Mouse (Mus musculus) small intestine, adult 2 months (tissue): ENCODE measurements around the gene Wsb2. TPM values are rescaled to one million over a fixed set of nuclear protein-coding genes. Genes with fewer than 3 reads are reported as not detected.
A peak's percentile ranks its signal among the peaks of the same experiment; 100 is the strongest.

ENCODE experiments used
- H3K27ac ChIP-seq: fragments of 200-500 bp; 2 replicates; pipeline ENCODE4 v1.5.1; 2012; ENCODE audit warnings: low read depth, low read length, control low read depth, inconsistent platforms; ENCODE audit not compliant: insufficient read depth
- H3K27me3 ChIP-seq: fragments of 200-500 bp; 2 replicates; pipeline ENCODE4 v1.6.1; 2012; ENCODE audit warnings: mild to moderate bottlenecking, moderate library complexity, low read length, inconsistent platforms; ENCODE audit not compliant: control insufficient read depth, insufficient read depth
- H3K36me3 ChIP-seq: fragments of 200-500 bp; 2 replicates; pipeline ENCODE4 v1.6.1; 2012; ENCODE audit warnings: mild to moderate bottlenecking, low read length, control low read depth, inconsistent platforms; ENCODE audit not compliant: control insufficient read depth, insufficient read depth
- H3K4me1 ChIP-seq: fragments of 200-500 bp; 2 replicates; pipeline ENCODE4 v1.6.1; 2012; ENCODE audit warnings: low read length, inconsistent platforms, mixed read lengths; ENCODE audit not compliant: control insufficient read depth, insufficient read depth, insufficient read length
- H3K4me3 ChIP-seq: fragments of 200-500 bp; 2 replicates; pipeline ENCODE4 v1.5.1; 2012; ENCODE audit warnings: low read depth, mild to moderate bottlenecking, control low read depth, inconsistent platforms, low read length, moderate library complexity
- CTCF ChIP-seq: fragments of 200-500 bp; IDR thresholded peaks from 2 replicates; pipeline ENCODE4 v1.5.1; 2012; ENCODE audit warnings: low read depth, mild to moderate bottlenecking, control low read depth, inconsistent platforms, low read length, moderate library complexity, mixed read lengths; ENCODE audit not compliant: insufficient replicate concordance, insufficient read length; ENCODE audit errors: extremely low read depth
- POLR2A ChIP-seq: fragments of 200-500 bp; IDR thresholded peaks from 2 replicates; pipeline ENCODE4 v1.6.1; 2012; ENCODE audit warnings: low read depth, mild to moderate bottlenecking, control low read depth, inconsistent platforms, low read length, moderate library complexity
- WGBS: fragments of 180-500 bp; shearing (Covaris S2); methylation state at CpG from one replicate; pipeline ENCODE4 v1.1.7; 2018; 5-methylcytosine and 5-hydroxymethylcytosine counted together
- polyA plus RNA-seq: library from polyadenylated mRNA; depleted of rRNA; stranded (reverse); fragments of >200 nt; gene quantifications from 2 replicates; pipeline ENCODE4 v1.2.3, GENCODE M21; 2012

Gene Wsb2
- polyA plus RNA-seq, 1 experiment, result 194 TPM

DNA sequence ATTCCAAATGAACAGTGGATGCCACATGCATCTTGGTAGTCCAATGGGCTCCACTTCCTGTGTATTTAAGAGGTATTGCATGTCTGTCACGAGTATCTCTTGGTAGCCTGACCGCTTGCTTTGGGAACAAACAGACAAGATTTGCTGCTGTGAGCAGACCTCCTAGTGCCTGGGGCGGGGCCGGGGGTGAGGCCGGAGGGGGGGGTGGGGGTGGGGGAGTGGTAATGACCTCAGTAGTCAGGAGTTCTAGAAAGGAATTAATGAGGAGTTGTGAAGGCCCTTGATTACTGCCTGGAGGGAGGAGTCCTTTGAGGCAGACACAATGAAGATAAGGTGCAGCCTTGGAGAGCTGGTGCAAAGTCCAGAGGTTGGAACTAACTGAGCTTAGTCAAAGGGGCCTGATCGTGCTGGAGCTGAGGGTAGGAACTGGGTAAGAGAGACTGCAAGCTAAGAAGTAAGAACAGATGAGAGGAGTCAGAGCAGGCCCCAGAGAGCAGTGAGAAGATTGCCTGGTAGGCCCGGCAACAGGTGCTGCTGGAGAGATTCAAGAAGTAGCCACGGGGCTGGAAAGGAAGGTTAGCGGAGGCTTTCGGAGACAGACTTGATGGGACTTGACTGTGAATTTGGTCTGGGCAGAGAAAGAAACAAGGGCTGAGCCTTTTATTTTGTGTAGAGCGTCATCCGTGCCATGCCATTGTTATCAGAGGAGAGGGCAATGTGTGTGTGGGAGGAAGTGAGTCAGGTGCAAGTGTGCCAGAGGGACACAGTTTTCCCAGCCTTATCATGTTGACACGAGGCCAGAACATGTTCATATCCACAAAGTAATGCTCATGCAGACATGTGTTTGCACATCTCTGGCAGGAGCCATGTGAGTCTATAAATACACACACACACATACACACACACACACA, 3.8 kb downstream of the Wsb2 start:
- H3K36me3 ChIP-seq, result peaks cover 19% of the 10 kb centered on the region
- H3K4me1 ChIP-seq, result peaks cover 41% of the 10 kb centered on the region
- no peaks in the 10 kb centered on the region for H3K27me3 ChIP-seq
- TF ChIP-seq POLR2A (peak; percentile 37; the same call in 1 of the 2 replicates), CTCF (no peak)
- H3K27ac ChIP-seq, result peak overlapping the region; percentile 100
- H3K4me3 ChIP-seq, result peak overlapping the region; percentile 53
- 15% methylated on average over 13 of the region's 13 CpGs for WGBS

DNA sequence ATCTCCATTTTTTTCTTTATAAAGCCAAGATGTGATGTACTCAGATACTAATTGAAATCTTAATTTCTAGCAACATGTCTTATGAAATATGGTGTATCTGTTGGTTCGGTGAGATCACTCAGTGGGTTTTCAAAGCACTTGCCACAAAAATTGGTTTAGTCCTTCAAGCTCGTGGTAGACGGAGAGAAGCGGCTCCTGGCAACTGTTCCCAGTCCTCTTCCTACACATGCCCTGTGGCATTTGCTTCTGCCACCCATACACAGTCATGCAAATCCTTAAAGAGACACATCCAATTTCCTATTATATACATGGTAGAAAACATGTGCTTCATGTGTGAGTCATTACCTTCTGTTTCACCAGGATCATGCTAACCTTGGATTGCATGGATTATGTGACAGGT, 4.5 kb downstream of the Wsb2 start:
- H3K4me3 ChIP-seq, result no peak overlapping the region
- H3K4me1 ChIP-seq, result peaks cover 38% of the 10 kb centered on the region

DNA sequence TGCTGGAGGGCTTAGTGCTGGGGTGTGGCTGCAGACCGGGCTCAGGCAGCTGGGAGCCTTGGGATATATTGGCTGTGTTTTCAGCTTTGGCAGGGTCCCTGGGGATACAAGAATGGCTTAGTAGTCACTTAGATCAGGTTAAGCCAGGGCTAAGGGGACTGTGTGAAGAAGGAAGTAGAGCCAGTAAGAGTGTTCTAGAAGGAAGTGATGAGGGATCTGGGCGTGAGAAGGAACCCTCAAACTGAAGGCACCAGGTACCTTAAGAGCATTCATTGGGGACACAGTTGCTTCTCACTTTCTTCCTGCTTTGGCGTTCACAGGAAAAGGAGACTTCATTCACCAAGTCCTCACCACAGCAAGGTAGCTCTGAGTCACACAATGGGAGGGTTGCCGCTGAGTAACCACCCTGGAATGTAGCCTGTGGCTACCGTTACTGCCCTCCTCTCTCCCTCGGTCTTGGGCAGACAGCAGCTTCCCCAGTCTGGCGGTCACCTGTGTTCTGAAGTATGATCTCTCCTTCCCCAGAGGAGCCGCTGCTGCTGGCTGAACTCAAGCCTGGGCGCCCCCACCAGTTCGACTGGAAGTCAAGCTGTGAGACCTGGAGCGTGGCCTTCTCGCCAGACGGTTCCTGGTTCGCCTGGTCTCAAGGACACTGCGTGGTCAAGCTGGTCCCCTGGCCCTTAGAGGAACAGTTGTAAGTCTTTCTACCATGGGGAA, 6.1 kb downstream of the Wsb2 start:
- H3K27me3 ChIP-seq, result no peaks in the 10 kb centered on the region
- H3K36me3 ChIP-seq, result peaks cover 34% of the 10 kb centered on the region
- TF ChIP-seq POLR2A, result no peak
- TF ChIP-seq CTCF, result no peak
- peak overlapping the region; percentile 82 for H3K27ac ChIP-seq
- WGBS, result 20% methylated on average over 15 of the region's 15 CpGs
- H3K4me3 ChIP-seq, result peak overlapping the region; percentile 60
- H3K4me1 ChIP-seq, result peaks cover 40% of the 10 kb centered on the region

More for the DNA sequence above, 4.5 kb downstream of the Wsb2 start:
- Histone ChIP-seq H3K27me3 (no peaks in the 10 kb centered on the region), H3K27ac (peak overlapping the region; percentile 100), H3K36me3 (peaks cover 22% of the 10 kb centered on the region)
- TF ChIP-seq POLR2A, result no peak
- no peak for TF ChIP-seq CTCF
- WGBS, result 37% methylated on average over 4 of the region's 4 CpGs

DNA sequence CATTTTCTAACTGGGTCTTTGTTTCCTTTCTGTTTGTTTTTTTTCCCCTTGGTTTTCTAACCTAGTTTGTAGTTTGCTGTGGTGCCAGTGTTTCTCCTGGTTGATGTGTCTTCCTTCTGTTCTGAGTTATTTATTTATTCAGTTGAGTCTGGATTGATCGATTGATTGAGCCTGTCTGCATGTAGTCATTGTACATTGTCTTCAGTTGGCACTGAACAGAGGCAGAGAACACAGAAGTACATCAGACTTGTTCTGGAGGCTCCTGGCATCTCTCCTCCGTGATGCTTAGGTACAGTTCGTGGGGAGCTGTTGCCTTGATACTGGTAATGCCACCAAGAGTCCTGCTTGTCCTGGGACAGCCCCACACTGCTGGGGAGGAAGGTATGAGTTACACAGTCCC, 7.7 kb downstream of the Wsb2 start:
- WGBS, result 57% methylated on average over 3 of the region's 3 CpGs
- H3K4me3 ChIP-seq, result peak overlapping the region; percentile 60
- H3K27ac ChIP-seq, result peak overlapping the region; percentile 82
- H3K27me3 ChIP-seq, result no peaks in the 10 kb centered on the region
- H3K4me1 ChIP-seq, result peaks cover 34% of the 10 kb centered on the region
- H3K36me3 ChIP-seq, result peaks cover 47% of the 10 kb centered on the region
- TF ChIP-seq POLR2A (no peak), CTCF (no peak)

DNA sequence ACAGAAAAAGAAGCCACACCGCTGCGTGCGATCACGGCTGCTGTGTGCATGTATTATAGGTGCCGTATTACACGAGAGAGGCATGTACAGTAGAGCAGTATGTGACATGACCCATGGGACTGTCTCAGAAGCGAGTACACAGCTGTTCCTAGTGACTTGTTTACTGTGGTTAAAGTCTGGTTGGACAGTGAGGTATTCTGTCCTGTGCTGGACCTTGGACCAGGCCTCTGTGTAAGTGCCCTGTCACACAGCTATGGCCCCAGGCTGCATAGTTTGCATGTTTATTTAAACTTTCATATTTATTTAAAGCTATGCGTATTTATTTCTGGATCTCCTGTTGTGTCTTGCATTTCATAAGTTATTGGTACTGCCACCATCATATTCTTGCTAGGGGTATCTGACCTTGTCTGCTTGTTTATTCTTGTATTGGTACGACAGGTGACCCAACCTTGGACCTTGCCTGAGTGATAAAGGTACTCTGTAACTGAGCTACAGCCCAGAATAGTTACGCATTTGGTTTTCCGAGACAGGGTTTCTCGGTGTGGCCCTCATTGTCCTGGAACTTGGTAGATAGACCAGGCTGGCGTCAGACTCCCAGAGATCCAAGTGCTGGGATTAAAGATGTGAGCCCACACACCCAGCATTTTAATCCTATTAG, 8.9 kb downstream of the Wsb2 start:
- Histone ChIP-seq H3K27me3 (no peaks in the 10 kb centered on the region), H3K4me3 (peak overlapping the region; percentile 43), H3K36me3 (peaks cover 58% of the 10 kb centered on the region), H3K4me1 (peaks cover 28% of the 10 kb centered on the region), H3K27ac (peak overlapping the region; percentile 92)
- TF ChIP-seq POLR2A, result 0 out of 2 replicates have a peak, but pooled peaks have one; percentile 25
- TF ChIP-seq CTCF, result no peak
- 67% methylated on average over 13 of the region's 13 CpGs for WGBS

DNA sequence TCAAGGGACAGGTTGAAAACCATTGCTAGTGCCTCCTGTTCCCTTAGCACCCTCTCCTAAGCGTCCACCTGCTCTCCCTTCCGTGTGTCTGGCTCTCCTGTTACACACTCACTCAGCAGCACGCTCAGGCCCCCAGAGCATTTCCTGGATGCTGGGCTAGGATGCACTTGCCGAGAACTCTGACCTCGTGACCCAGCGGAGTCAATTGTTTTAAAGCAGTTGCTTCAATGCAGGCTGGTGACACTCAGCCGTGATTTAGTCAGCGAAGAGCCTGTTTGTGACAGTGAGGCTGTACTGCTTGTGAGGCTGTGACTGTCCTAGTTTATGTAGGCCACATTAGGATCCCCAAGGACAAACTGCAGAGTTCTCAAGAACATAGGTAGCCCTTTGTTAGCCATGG, 10.1 kb downstream of the Wsb2 start:
- WGBS, result 77% methylated on average over 8 of the region's 8 CpGs
- H3K27ac ChIP-seq, result no peak overlapping the region
- no peak overlapping the region for H3K4me3 ChIP-seq
- H3K4me1 ChIP-seq, result peaks cover 19% of the 10 kb centered on the region
- H3K27me3 ChIP-seq, result no peaks in the 10 kb centered on the region
- H3K36me3 ChIP-seq, result peaks cover 68% of the 10 kb centered on the region
- TF ChIP-seq POLR2A, result no peak
- TF ChIP-seq CTCF, result no peak
